Mouse (Mus musculus) forebrain, embryonic 16.5 days (tissue): Measurements from ENCODE around the gene Col18a1. TPM values are rescaled to one million over a fixed set of nuclear protein-coding genes. Genes with fewer than 3 reads are reported as not detected.

Experiments
- ATAC-seq: fragments of 200-750 bp; cut with Nextera tagmentation; 2 replicates; pipeline ENCODE4 v1.8.0; 2017; ENCODE audit warnings: mild to moderate bottlenecking, moderate library complexity
- H3K27ac ChIP-seq: fragments of 300-500 bp; sonication (generic); 2 replicates; pipeline ENCODE4 v1.5.1; 2014; ENCODE audit warnings: low read length, control low read depth
- H3K27me3 ChIP-seq: fragments of 300-500 bp; sonication (generic); replicated peaks from 2 replicates; pipeline ENCODE4 v1.6.1; 2014; ENCODE audit warnings: low read length; ENCODE audit not compliant: control insufficient read depth, insufficient read depth
- H3K36me3 ChIP-seq: fragments of 300-500 bp; sonication (generic); 2 replicates; pipeline ENCODE4 v1.6.1; 2014; ENCODE audit not compliant: control insufficient read depth, insufficient read depth
- H3K4me1 ChIP-seq: fragments of 300-500 bp; sonication (generic); replicated peaks from 2 replicates; pipeline ENCODE4 v1.6.1; 2014; ENCODE audit warnings: low read length; ENCODE audit not compliant: control insufficient read depth, insufficient read depth
- H3K4me2 ChIP-seq: fragments of 300-500 bp; sonication (generic); 2 replicates; pipeline ENCODE4 v1.6.1; 2014; ENCODE audit warnings: mild to moderate bottlenecking, low read length, control low read depth
- H3K4me3 ChIP-seq: fragments of 300-500 bp; sonication (generic); replicated peaks from 2 replicates; pipeline ENCODE4 v1.5.1; 2014; ENCODE audit warnings: mild to moderate bottlenecking, low read length, control low read depth
- H3K9ac ChIP-seq: fragments of 300-500 bp; sonication (generic); replicated peaks from 2 replicates; pipeline ENCODE4 v1.6.1; 2014; ENCODE audit warnings: low read depth, low read length, control low read depth
- H3K9me3 ChIP-seq: fragments of 300-500 bp; sonication (generic); 2 replicates; pipeline ENCODE4 v1.6.1; 2016; ENCODE audit warnings: low read length; ENCODE audit not compliant: control insufficient read depth
- WGBS: fragments of 180-500 bp; shearing (Covaris S2); extraction: QIAGEN DNeasy Blood & Tissue Kit; methylation state at CpG from one replicate; pipeline ENCODE4 v1.1.7; 2014; 5-methylcytosine and 5-hydroxymethylcytosine counted together
- polyA plus RNA-seq: library from polyadenylated mRNA; unstranded; fragments of >200 nt; fragmentation: Nextera tagmentation; extraction: Ambion mirVana; gene quantifications from 2 replicates; pipeline ENCODE4 v1.2.1, GENCODE M21; 2015

Gene Col18a1
- polyA plus RNA-seq, 1 experiment from 2014 or later: 21.7 TPM

DNA sequence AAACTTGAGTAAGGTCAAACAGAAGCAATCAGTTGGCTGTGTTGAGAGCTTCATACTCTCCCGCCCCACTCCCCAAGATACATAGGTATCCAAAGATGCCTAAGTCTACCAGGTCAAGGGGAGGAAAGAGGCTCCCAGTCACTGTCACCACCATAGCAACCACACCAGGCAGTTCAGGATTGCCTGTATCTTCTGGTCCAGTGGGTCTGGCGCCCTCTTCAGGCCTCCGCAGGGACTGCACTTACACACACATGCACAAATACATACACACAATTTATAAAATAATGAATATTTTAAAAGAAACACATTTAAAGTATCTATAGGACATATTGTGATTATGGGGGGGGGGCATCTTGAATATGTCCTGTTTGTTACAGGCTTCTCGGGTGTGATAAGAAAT is 45.8 kb downstream of the Col18a1 start:
- Histone ChIP-seq H3K4me1 (peaks cover 13% of the 10 kb centered on the region), H3K9ac (no peak overlapping the region), H3K4me3 (no peak overlapping the region), H3K4me2 (no peak overlapping the region), H3K27me3 (no peaks in the 10 kb centered on the region), H3K9me3 (no peaks in the 10 kb centered on the region), H3K36me3 (no peaks in the 10 kb centered on the region), H3K27ac (no peak overlapping the region)
- 88% methylated on average over 4 of the region's 4 CpGs for WGBS
- no peak for ATAC-seq

DNA sequence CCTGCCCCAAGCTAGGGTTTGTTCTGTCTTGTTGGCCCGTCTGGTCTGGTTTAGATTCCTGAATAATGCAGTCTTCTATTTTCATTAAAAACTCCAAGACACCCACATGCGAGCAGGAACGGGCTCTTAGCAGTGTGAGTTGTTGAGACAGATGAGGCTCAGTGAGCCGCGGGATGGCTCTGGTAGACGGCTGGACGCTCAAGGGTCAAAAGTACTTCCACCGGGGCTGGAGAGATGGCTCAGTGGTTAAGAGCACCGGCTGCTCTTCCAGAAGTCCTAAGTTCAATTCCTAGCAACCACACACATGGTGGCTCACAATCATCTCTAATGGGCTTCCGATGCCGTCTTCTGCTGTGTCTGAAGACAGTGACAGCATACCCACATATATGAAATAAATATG is 46.9 kb downstream of the Col18a1 start:
- no peak overlapping the region for H3K4me2 ChIP-seq
- no peaks in the 10 kb centered on the region for H3K27me3 ChIP-seq
- no peak overlapping the region for H3K4me3 ChIP-seq
- H3K27ac ChIP-seq: no peak overlapping the region
- ATAC-seq: no peak
- WGBS: 94% methylated on average over 11 of the region's 11 CpGs
- no peak overlapping the region for H3K9ac ChIP-seq
- peaks cover 12% of the 10 kb centered on the region for H3K4me1 ChIP-seq
- no peaks in the 10 kb centered on the region for H3K36me3 ChIP-seq
- H3K9me3 ChIP-seq: no peaks in the 10 kb centered on the region

DNA sequence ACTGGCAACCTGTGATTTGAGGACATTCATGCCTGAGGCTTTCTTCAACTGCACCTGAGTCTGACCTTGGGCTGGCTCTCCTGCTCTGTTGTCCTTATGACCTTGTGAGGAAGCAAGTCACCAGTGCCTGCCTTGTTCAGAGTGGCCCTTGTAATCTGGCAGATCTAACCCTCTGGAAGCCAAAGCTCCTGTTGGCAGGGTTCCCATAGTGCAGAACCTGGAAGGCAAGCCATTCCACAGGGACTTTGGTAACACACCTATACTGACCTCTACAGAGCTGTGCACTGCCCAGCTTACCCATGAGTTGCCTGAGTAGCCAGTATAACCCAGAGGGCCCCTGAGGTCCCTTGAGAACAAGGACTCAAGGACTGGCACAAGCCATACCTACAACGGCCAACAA is 48.0 kb downstream of the Col18a1 start:
- no peaks in the 10 kb centered on the region for H3K36me3 ChIP-seq
- no peak for ATAC-seq
- no peak overlapping the region for H3K9ac ChIP-seq
- H3K4me1 ChIP-seq: 0 out of 2 replicates have a peak, but pooled peaks cover 5% of the 10 kb centered on the region
- H3K9me3 ChIP-seq: no peaks in the 10 kb centered on the region
- H3K4me3 ChIP-seq: no peak overlapping the region
- WGBS: 91% methylated on average over 1 of the region's 1 CpGs
- H3K27ac ChIP-seq: no peak overlapping the region
- no peak overlapping the region for H3K4me2 ChIP-seq
- H3K27me3 ChIP-seq: no peaks in the 10 kb centered on the region

DNA sequence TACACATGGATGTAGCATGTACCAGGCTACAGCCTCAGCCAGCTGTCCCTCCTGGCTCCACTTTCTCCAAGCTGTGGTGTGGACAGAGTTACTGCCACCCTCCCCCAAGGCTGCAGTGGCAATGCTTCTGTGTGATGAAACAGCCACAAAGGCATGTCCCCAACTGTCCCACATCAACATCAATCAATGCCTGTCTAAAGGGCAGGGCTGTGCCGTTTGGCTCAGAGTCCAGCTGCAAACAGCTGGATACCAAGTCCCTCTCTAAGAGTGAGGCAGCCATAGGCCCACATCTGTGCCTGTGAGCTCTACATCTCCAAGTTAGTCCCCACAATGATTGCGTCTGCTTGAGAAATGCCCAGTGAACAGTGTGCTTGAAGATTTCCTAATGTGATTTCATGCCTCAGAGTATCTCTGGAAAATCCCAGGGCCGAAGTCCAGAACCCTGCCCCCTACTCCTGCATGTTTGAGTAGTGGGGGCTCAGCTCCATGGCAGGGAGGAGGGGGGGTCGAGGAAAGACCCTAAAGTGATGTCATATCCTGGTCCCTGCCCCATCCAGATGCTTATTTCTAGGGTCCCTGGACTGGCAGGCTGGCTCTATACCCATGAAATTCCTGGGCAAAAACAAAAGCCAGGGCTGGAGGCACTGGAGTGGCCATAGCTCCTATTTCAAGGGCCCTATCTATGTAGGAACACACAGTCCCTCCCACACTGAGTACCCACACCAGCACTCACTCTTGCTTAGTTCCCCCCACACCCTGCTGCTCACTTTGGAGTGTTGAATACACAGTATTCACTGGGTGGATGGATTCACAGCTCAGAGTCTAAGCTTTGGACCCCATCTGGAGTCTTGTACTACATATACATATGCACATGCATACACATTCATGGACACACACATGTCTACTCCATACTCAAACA is 49.6 kb downstream of the Col18a1 start:
- Histone ChIP-seq H3K27ac (no peak overlapping the region), H3K9ac (0 out of 2 replicates have a peak overlapping the region, but pooled peaks have one; percentile 9), H3K27me3 (no peaks in the 10 kb centered on the region), H3K4me1 (0 out of 2 replicates have a peak, but pooled peaks cover 5% of the 10 kb centered on the region), H3K4me3 (no peak overlapping the region), H3K36me3 (no peaks in the 10 kb centered on the region), H3K4me2 (no peak overlapping the region), H3K9me3 (no peaks in the 10 kb centered on the region)
- ATAC-seq: peak; percentile 23; the same call in 1 of the 2 replicates
- WGBS: 36% methylated on average over 4 of the region's 4 CpGs

DNA sequence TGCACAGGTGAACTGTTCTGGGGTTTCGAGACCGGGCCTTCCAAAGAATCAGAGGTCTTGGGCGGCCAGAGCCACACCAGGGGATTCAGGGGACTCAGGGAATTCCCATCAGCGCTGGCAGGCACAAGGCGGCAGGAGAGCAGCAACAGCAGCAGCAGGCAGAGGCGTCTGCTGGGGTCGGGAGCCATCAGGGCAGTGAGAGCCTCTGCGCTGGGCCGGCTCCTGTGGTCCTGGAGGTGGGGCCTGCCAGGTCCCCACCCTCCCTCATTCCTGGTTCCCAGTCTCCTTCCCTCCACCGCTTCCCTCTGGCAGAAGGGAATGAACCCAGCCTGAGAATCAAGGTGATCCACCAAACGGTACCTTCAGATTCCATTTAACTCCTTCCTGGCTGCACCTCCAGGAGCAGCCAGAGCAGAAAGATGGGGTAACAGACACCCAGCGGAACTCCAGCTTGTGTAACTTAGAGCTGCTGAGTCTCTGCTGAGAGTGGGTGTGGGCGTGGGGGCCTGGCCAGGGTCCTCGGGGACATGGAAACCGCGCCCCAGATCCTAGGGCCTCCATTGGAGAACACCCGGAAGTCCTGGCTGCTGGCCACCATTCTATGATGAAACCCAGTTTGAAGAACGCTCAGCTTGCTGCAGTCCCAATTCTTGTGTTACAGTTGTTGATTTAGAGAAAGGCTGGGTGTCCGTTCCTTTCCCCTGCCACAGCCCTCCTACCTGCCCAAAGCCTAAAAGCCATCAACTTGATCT is 52.7 kb downstream of the Col18a1 start:
- Histone ChIP-seq H3K9me3 (no peaks in the 10 kb centered on the region), H3K36me3 (no peaks in the 10 kb centered on the region), H3K4me2 (no peak overlapping the region), H3K9ac (no peak overlapping the region), H3K27me3 (no peaks in the 10 kb centered on the region), H3K4me1 (0 out of 2 replicates have a peak, but pooled peaks cover 5% of the 10 kb centered on the region), H3K27ac (no peak overlapping the region), H3K4me3 (no peak overlapping the region)
- WGBS: 71% methylated on average over 19 of the region's 19 CpGs
- no peak for ATAC-seq

DNA sequence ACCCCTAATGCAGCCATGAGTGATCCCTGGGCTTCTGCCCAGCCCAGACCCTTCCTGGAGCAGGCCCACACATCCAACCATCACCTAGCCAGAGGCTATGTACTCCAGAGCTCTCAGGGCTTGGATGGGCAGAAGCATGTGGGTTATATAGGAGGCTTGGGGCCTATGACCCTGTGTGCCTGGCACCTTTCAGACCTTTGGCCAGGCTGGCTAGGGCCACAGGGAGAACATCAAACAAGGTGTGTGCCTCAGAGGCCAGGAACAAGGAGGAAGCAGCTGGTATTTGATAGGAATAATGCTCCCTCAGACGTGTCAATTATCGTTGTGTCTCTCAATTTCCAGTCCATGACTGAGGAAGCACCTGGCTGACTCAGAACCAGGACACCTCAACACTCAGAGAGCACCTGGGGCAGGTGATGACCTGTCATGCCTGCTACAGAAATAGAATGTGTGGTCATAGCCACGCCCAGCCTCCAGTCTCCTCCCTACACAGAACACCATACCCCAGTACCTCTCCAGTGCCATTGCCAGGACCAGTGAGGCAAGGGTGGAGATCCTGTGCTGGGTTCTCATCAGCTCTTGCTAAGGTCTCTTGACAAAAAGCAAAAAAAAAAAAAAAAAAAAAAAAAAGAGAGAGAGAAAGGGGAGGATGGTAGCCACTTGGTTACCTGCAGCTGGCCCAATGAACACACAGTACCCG is 54.6 kb downstream of the Col18a1 start:
- H3K9me3 ChIP-seq: no peaks in the 10 kb centered on the region
- no peak overlapping the region for H3K4me3 ChIP-seq
- no peak overlapping the region for H3K4me2 ChIP-seq
- H3K27ac ChIP-seq: no peak overlapping the region
- ATAC-seq: no peak
- no peak overlapping the region for H3K9ac ChIP-seq
- 94% methylated on average over 4 of the region's 4 CpGs for WGBS
- H3K36me3 ChIP-seq: no peaks in the 10 kb centered on the region
- H3K4me1 ChIP-seq: 0 out of 2 replicates have a peak, but pooled peaks cover 5% of the 10 kb centered on the region
- H3K27me3 ChIP-seq: no peaks in the 10 kb centered on the region

DNA sequence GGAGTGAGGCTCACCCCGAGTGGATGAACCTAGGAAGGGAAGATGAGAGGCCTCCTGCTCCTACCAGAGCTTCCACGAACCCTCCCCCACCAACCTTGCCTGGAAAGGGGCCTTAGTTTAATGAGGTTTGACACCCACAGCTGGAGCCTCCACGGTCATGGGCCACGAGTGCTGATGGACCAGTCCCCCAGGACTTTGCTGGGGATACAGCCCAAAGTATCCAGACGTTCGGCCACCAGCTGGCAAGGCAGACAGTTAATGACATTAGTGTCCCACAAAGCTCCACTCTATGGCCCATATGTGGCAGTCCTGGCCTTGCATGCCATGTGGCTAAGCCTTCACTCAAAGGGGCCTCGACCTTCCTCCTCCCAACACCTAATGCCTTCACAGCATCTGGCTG is 55.5 kb downstream of the Col18a1 start:
- 83% methylated on average over 7 of the region's 7 CpGs for WGBS
- ATAC-seq: no peak

DNA sequence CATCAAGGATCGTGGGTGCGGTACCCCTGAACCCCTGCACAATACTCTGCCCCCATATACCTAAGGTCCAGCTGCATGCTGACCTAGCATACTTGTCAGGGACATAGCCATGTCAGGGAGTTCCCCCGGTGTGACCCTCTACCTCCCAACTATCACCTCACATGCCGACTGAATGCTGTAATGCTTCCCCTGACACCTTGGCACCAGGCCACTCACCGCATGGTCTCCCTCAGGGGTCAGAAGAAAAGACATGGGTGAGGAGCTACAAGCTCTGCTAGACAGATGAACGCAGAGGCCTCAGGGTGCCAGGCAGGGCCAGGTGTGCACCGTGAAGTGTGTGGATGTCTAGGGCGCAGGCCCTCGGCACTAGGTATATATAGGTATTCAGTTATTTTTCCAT is 56.3 kb downstream of the Col18a1 start:
- Histone ChIP-seq H3K9ac (no peak overlapping the region), H3K27ac (no peak overlapping the region), H3K4me3 (no peak overlapping the region), H3K4me2 (no peak overlapping the region), H3K9me3 (no peaks in the 10 kb centered on the region), H3K27me3 (no peaks in the 10 kb centered on the region), H3K36me3 (no peaks in the 10 kb centered on the region), H3K4me1 (no peaks in the 10 kb centered on the region)
- ATAC-seq: no peak
- WGBS: 87% methylated on average over 9 of the region's 9 CpGs

More for the DNA sequence above, 55.5 kb downstream of the Col18a1 start:
- no peaks in the 10 kb centered on the region for H3K27me3 ChIP-seq
- H3K9ac ChIP-seq: no peak overlapping the region
- H3K9me3 ChIP-seq: no peaks in the 10 kb centered on the region
- no peaks in the 10 kb centered on the region for H3K36me3 ChIP-seq
- no peak overlapping the region for H3K4me3 ChIP-seq
- no peak overlapping the region for H3K27ac ChIP-seq
- H3K4me2 ChIP-seq: no peak overlapping the region
- H3K4me1 ChIP-seq: no peaks in the 10 kb centered on the region

DNA sequence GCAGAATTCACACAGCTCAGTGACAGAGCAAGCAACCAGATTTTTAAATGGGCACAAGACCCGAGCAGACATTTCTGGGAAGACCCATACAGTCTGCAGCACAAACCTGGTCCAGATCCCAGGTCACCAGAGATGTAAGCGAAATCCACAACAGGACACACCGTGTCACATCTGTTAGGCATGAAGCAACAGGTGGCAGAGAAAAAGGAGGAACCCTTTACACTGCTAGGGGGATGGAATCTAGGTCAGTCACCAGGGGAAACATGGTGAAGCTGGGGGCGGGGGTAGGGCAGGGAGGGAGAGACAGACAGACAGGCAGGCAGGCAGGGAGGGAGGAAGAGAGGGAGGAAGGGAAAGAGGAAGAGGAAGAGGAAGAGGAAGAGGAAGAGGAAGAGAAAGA is 58.2 kb downstream of the Col18a1 start:
- no peaks in the 10 kb centered on the region for H3K4me1 ChIP-seq
- H3K4me2 ChIP-seq: no peak overlapping the region
- H3K4me3 ChIP-seq: no peak overlapping the region
- no peaks in the 10 kb centered on the region for H3K27me3 ChIP-seq
- WGBS: 85% methylated on average over 4 of the region's 4 CpGs
- H3K9ac ChIP-seq: no peak overlapping the region
- H3K36me3 ChIP-seq: no peaks in the 10 kb centered on the region
- H3K27ac ChIP-seq: no peak overlapping the region
- H3K9me3 ChIP-seq: no peaks in the 10 kb centered on the region
- no peak for ATAC-seq
